Mouse (Mus musculus): ENCODE results near the gene Cluap1.

- no peak for TF ChIP-seq POLR2A (IDR thresholded peaks at IDR 0.05; ENCODE audit: extremely low read depth, insufficient read depth, low read length)
- TF ChIP-seq CTCF (IDR thresholded peaks at IDR 0.05; ENCODE audit: low read depth, low read length) = no peak
These were observed 79.8 kb downstream of the Cluap1 start for GRCm38 (mm10) chr16:3988410-3988809.
